Mouse (Mus musculus) kidney, embryonic 14.5 days (tissue): ENCODE data around the gene Kcnmb1. TPM values are rescaled to one million over a fixed set of nuclear protein-coding genes. Genes with fewer than 3 reads are reported as not detected.

Source experiments
- polyA plus RNA-seq: library from polyadenylated mRNA; unstranded; fragments of >200 nt; fragmentation: Nextera tagmentation; extraction: Ambion mirVana; gene quantifications from 2 replicates; pipeline ENCODE4 v1.2.1, GENCODE M21; 2014

Gene Kcnmb1
- polyA plus RNA-seq, 1 experiment from 2014 or later, result 0.18 TPM

Other genes starting within 250 kb of the Kcnmb1 start
- gene Kcnip1, start 30.1 kb downstream of the Kcnmb1 start, polyA plus RNA-seq, result 0.24 and 0.74 TPM in 2 replicates
- gene Lcp2, start 83.9 kb downstream of the Kcnmb1 start, polyA plus RNA-seq, result 1.6 and 1.9 TPM in 2 replicates
- not detected in 2 replicates for gene 4930469K13Rik, start 135.5 kb downstream of the Kcnmb1 start, polyA plus RNA-seq
- gene Foxi1, start 245.1 kb downstream of the Kcnmb1 start, polyA plus RNA-seq, result 5.1 and 9.3 TPM in 2 replicates